Mouse (Mus musculus) small intestine, adult 2 months (tissue): ENCODE measurements around the gene Wfikkn1. TPM values are rescaled to one million over a fixed set of nuclear protein-coding genes. Genes with fewer than 3 reads are reported as not detected.

ENCODE experiments used
- H3K27ac ChIP-seq: fragments of 200-500 bp; 2 replicates; pipeline ENCODE4 v1.5.1; 2012; ENCODE audit warnings: low read depth, low read length, control low read depth, inconsistent platforms; ENCODE audit not compliant: insufficient read depth
- H3K27me3 ChIP-seq: fragments of 200-500 bp; 2 replicates; pipeline ENCODE4 v1.6.1; 2012; ENCODE audit warnings: mild to moderate bottlenecking, moderate library complexity, low read length, inconsistent platforms; ENCODE audit not compliant: control insufficient read depth, insufficient read depth
- H3K36me3 ChIP-seq: fragments of 200-500 bp; 2 replicates; pipeline ENCODE4 v1.6.1; 2012; ENCODE audit warnings: mild to moderate bottlenecking, low read length, control low read depth, inconsistent platforms; ENCODE audit not compliant: control insufficient read depth, insufficient read depth
- H3K4me1 ChIP-seq: fragments of 200-500 bp; 2 replicates; pipeline ENCODE4 v1.6.1; 2012; ENCODE audit warnings: low read length, inconsistent platforms, mixed read lengths; ENCODE audit not compliant: control insufficient read depth, insufficient read depth, insufficient read length
- H3K4me3 ChIP-seq: fragments of 200-500 bp; 2 replicates; pipeline ENCODE4 v1.5.1; 2012; ENCODE audit warnings: low read depth, mild to moderate bottlenecking, control low read depth, inconsistent platforms, low read length, moderate library complexity
- CTCF ChIP-seq: fragments of 200-500 bp; IDR thresholded peaks from 2 replicates; pipeline ENCODE4 v1.5.1; 2012; ENCODE audit warnings: low read depth, mild to moderate bottlenecking, control low read depth, inconsistent platforms, low read length, moderate library complexity, mixed read lengths; ENCODE audit not compliant: insufficient replicate concordance, insufficient read length; ENCODE audit errors: extremely low read depth
- POLR2A ChIP-seq: fragments of 200-500 bp; IDR thresholded peaks from 2 replicates; pipeline ENCODE4 v1.6.1; 2012; ENCODE audit warnings: low read depth, mild to moderate bottlenecking, control low read depth, inconsistent platforms, low read length, moderate library complexity
- WGBS: fragments of 180-500 bp; shearing (Covaris S2); methylation state at CpG from one replicate; pipeline ENCODE4 v1.1.7; 2018; 5-methylcytosine and 5-hydroxymethylcytosine counted together
- polyA plus RNA-seq: library from polyadenylated mRNA; depleted of rRNA; stranded (reverse); fragments of >200 nt; gene quantifications from 2 replicates; pipeline ENCODE4 v1.2.3, GENCODE M21; 2012

Wfikkn1 gene
- polyA plus RNA-seq, 1 experiment = 2.6 TPM

- peaks cover 35% of the 10 kb centered on the region for H3K4me1 ChIP-seq
- peak within 1 kb of the TSS; percentile 81 for H3K4me3 ChIP-seq
- TF ChIP-seq CTCF (no peak), POLR2A (no peak)
Observed at GRCm38 (mm10) chr17:25860832-25861703, 19.6 kb downstream of the Wfikkn1 start, which contains the start of gene Wdr90. Wdr90 (minus strand) TSS chr17:25861501.

GRCm38 (mm10) chr17:25860229-25860628, 20.4 kb downstream of the Wfikkn1 start:
- TF ChIP-seq POLR2A (no peak), CTCF (no peak)
- H3K27me3 ChIP-seq = no peaks in the 10 kb centered on the region
- peaks cover 28% of the 10 kb centered on the region for H3K4me1 ChIP-seq
- H3K4me3 ChIP-seq = no peak overlapping the region
- H3K36me3 ChIP-seq = no peaks in the 10 kb centered on the region
- no peak overlapping the region for H3K27ac ChIP-seq
- WGBS = 91% methylated on average over 6 of the region's 6 CpGs

More at GRCm38 (mm10) chr17:25860832-25861703, 19.6 kb downstream of the Wfikkn1 start, which contains the start of gene Wdr90:
- H3K27me3 ChIP-seq = no peaks in the 10 kb centered on the region
- WGBS = 2% methylated on average over 65 of the region's 65 CpGs
- H3K36me3 ChIP-seq = no peaks in the 10 kb centered on the region
- peak within 1 kb of the TSS; percentile 46 for H3K27ac ChIP-seq

- no peaks in the 10 kb centered on the region for H3K27me3 ChIP-seq
- H3K36me3 ChIP-seq = peaks cover 25% of the 10 kb centered on the region
- H3K27ac ChIP-seq = peak within 1 kb of the TSS; percentile 52
- 1% methylated on average over 21 of the region's 21 CpGs for WGBS
- H3K4me3 ChIP-seq = peak within 1 kb of the TSS; percentile 92
- TF ChIP-seq POLR2A = peak; percentile 93
- peak; percentile 52; the same call in 1 of the 2 replicates for TF ChIP-seq CTCF
- peaks cover 10% of the 10 kb centered on the region for H3K4me1 ChIP-seq
Observed at GRCm38 (mm10) chr17:25844396-25844901, 36.2 kb downstream of the Wfikkn1 start, which contains the start of gene Rhot2. Rhot2 (minus strand) TSS chr17:25844851.

GRCm38 (mm10) chr17:25843636-25844395, 36.8 kb downstream of the Wfikkn1 start:
- no peaks in the 10 kb centered on the region for H3K27me3 ChIP-seq
- under 1% methylated on average over 38 of the region's 38 CpGs for WGBS

GRCm38 (mm10) chr17:25843122-25843521, 37.5 kb downstream of the Wfikkn1 start:
- Histone ChIP-seq H3K27ac (no peak overlapping the region; the same call in 1 of the 2 replicates), H3K4me1 (peaks cover 14% of the 10 kb centered on the region), H3K4me3 (peak overlapping the region; percentile 92; the same call in 1 of the 2 replicates), H3K27me3 (no peaks in the 10 kb centered on the region), H3K36me3 (peaks cover 35% of the 10 kb centered on the region)
- 68% methylated on average over 4 of the region's 4 CpGs for WGBS
- TF ChIP-seq CTCF (no peak), POLR2A (no peak)

More at GRCm38 (mm10) chr17:25843636-25844395, 36.8 kb downstream of the Wfikkn1 start:
- Histone ChIP-seq H3K4me3 (peak overlapping the region; percentile 92), H3K36me3 (peaks cover 30% of the 10 kb centered on the region), H3K4me1 (peaks cover 14% of the 10 kb centered on the region), H3K27ac (peak overlapping the region; percentile 52)
- TF ChIP-seq POLR2A (no peak), CTCF (no peak)

- WGBS = 92% methylated on average over 3 of the region's 3 CpGs
- Histone ChIP-seq H3K36me3 (peaks cover 35% of the 10 kb centered on the region), H3K4me1 (peaks cover 14% of the 10 kb centered on the region), H3K4me3 (no peak overlapping the region), H3K27ac (no peak overlapping the region), H3K27me3 (no peaks in the 10 kb centered on the region)
- TF ChIP-seq POLR2A (no peak), CTCF (no peak)
Observed at GRCm38 (mm10) chr17:25842509-25842908, 38.1 kb downstream of the Wfikkn1 start.
